Mouse (Mus musculus) CH12.LX (cell line): ENCODE data around the gene Exo1. TPM values are rescaled to one million over a fixed set of nuclear protein-coding genes. Genes with fewer than 3 reads are reported as not detected.

Source experiments
- DNase-seq: peaks from one replicate; pipeline ENCODE4 v3.0.0-alpha.2; 2013; ENCODE audit errors: extremely low read depth
- H3K27ac ChIP-seq: 2 replicates; pipeline ENCODE4 v1.5.1; 2012; ENCODE audit warnings: low read depth, mild to moderate bottlenecking, control low read depth, moderate library complexity; ENCODE audit not compliant: insufficient read depth
- H3K27me3 ChIP-seq: replicated peaks from 2 replicates; pipeline ENCODE3; 2012; ENCODE audit warnings: inconsistent platforms
- H3K36me3 ChIP-seq, 2 experiments: replicated peaks in 1 of 2; 2 replicates each; pipeline versions ENCODE3 to v1.6.1; 2012; ENCODE audit warnings: inconsistent platforms in 1 of 2, low read length in 1 of 2, mild to moderate bottlenecking in 1 of 2, mixed read lengths in 1 of 2, moderate library complexity in 1 of 2; ENCODE audit not compliant: control insufficient read depth in 1 of 2, insufficient read depth in 1 of 2
- H3K4me1 ChIP-seq, 2 experiments: 2 replicates each; pipeline ENCODE4 v1.6.1; 2012; ENCODE audit warnings: inconsistent platforms in 1 of 2, moderate library complexity in 1 of 2; ENCODE audit not compliant: insufficient read depth in 2 of 2, control insufficient read depth in 1 of 2
- H3K4me2 ChIP-seq: 2 replicates; pipeline ENCODE4 v1.6.1; 2012; ENCODE audit warnings: low read depth, mild to moderate bottlenecking, control low read depth; ENCODE audit not compliant: poor library complexity, insufficient read depth, severe bottlenecking
- H3K4me3 ChIP-seq, 3 experiments: fragments of 150-350 bp in 1 of 3; sonication (generic) in 1 of 3; replicated peaks in 1 of 3; 2 replicates each; pipeline versions ENCODE3 to v1.5.1; 2011 to 2012; ENCODE audit warnings: low read depth in 2 of 3, low read length in 2 of 3, mild to moderate bottlenecking in 2 of 3, moderate library complexity in 2 of 3, control low read depth in 1 of 3, improper control_type of control experiment in 1 of 3, inconsistent platforms in 1 of 3, mixed read lengths in 1 of 3; ENCODE audit not compliant: poor library complexity in 1 of 3
- H3K79me2 ChIP-seq: replicated peaks from 2 replicates; pipeline ENCODE4 v1.6.1; 2012; ENCODE audit warnings: mild to moderate bottlenecking, moderate library complexity; ENCODE audit not compliant: control insufficient read depth, poor library complexity, insufficient read depth, severe bottlenecking; ENCODE audit errors: extremely low read depth
- H3K9ac ChIP-seq: 2 replicates; pipeline ENCODE4 v1.6.1; 2012; ENCODE audit warnings: low read depth, mild to moderate bottlenecking, control low read depth, moderate library complexity; ENCODE audit not compliant: insufficient read depth
- H3K9me3 ChIP-seq: replicated peaks from 2 replicates; pipeline ENCODE3; 2012; ENCODE audit warnings: low read length, inconsistent platforms, mixed read lengths
- BHLHE40 ChIP-seq: IDR thresholded peaks from 2 replicates; pipeline ENCODE4 v1.6.1; 2011; ENCODE audit warnings: mild to moderate bottlenecking, low read depth, low read length, improper control_type of control experiment
- CHD1 ChIP-seq: IDR thresholded peaks from 2 replicates; pipeline ENCODE4 v1.6.1; 2012; ENCODE audit warnings: low read depth, low read length, improper control_type of control experiment, inconsistent platforms
- CHD2 ChIP-seq: IDR thresholded peaks from 2 replicates; pipeline ENCODE4 v1.6.1; 2011; ENCODE audit warnings: low read length, improper control_type of control experiment
- CTCF ChIP-seq, 2 experiments: IDR thresholded peaks in 1 of 2; conservative IDR thresholded peaks in 1 of 2; 2 replicates each; pipeline ENCODE4 v1.5.1; 2011 to 2012; ENCODE audit warnings: low read depth in 2 of 2, low read length in 2 of 2, improper control_type of control experiment in 1 of 2, inconsistent platforms in 1 of 2, mild to moderate bottlenecking in 1 of 2, moderate library complexity in 1 of 2
- E2F4 ChIP-seq: IDR thresholded peaks from 2 replicates; pipeline ENCODE4 v1.6.1; 2011; ENCODE audit warnings: low read depth, low read length, improper control_type of control experiment; ENCODE audit not compliant: insufficient replicate concordance
- ELF1 ChIP-seq: IDR thresholded peaks from 2 replicates; pipeline ENCODE4 v1.6.1; 2014; ENCODE audit warnings: low read depth, mild to moderate bottlenecking, inconsistent platforms, low read length, improper control_type of control experiment
- EP300 ChIP-seq: IDR thresholded peaks from 2 replicates; pipeline ENCODE4 v1.6.1; 2011; ENCODE audit warnings: low read length, improper control_type of control experiment
- ETS1 ChIP-seq: conservative IDR thresholded peaks from 2 replicates; pipeline ENCODE4 v1.6.1; 2012; ENCODE audit warnings: low read depth, mild to moderate bottlenecking, inconsistent platforms, low read length, improper control_type of control experiment, moderate library complexity
- GABPA ChIP-seq: IDR thresholded peaks from 2 replicates; pipeline ENCODE4 v1.6.1; 2012; ENCODE audit warnings: low read depth, low read length, improper control_type of control experiment, inconsistent platforms; ENCODE audit not compliant: insufficient replicate concordance
- HCFC1 ChIP-seq: IDR thresholded peaks from 2 replicates; pipeline ENCODE4 v1.6.1; 2012; ENCODE audit warnings: low read depth, mild to moderate bottlenecking, inconsistent platforms, low read length, improper control_type of control experiment
- IRF4 ChIP-seq: IDR thresholded peaks from 2 replicates; pipeline ENCODE4 v1.6.1; 2014; ENCODE audit warnings: low read depth, mild to moderate bottlenecking, inconsistent platforms, low read length, improper control_type of control experiment
- JUN ChIP-seq: IDR thresholded peaks from 2 replicates; pipeline ENCODE4 v1.6.1; 2011; ENCODE audit warnings: low read depth, mild to moderate bottlenecking, low read length, improper control_type of control experiment, moderate library complexity; ENCODE audit not compliant: insufficient read depth
- JUND ChIP-seq: conservative IDR thresholded peaks from 2 replicates; pipeline ENCODE4 v1.6.1; 2011; ENCODE audit warnings: low read depth, low read length, improper control_type of control experiment
- KAT2A ChIP-seq: IDR thresholded peaks from 2 replicates; pipeline ENCODE4 v1.6.1; 2012; ENCODE audit warnings: low read length, improper control_type of control experiment, inconsistent platforms; ENCODE audit not compliant: insufficient replicate concordance
- MAFK ChIP-seq: IDR thresholded peaks from 2 replicates; pipeline ENCODE4 v1.6.1; 2011; ENCODE audit warnings: low read length, improper control_type of control experiment; ENCODE audit not compliant: insufficient replicate concordance
- MAX ChIP-seq: IDR thresholded peaks from 2 replicates; pipeline ENCODE4 v1.6.1; 2011; ENCODE audit warnings: low read length, improper control_type of control experiment
- MAZ ChIP-seq: IDR thresholded peaks from 2 replicates; pipeline ENCODE4 v1.6.1; 2012; ENCODE audit warnings: low read depth, mild to moderate bottlenecking, inconsistent platforms, low read length, improper control_type of control experiment, moderate library complexity
- MEF2A ChIP-seq: IDR thresholded peaks from 2 replicates; pipeline ENCODE4 v1.6.1; 2014; ENCODE audit warnings: low read depth, mild to moderate bottlenecking, inconsistent platforms, low read length, improper control_type of control experiment, borderline replicate concordance
- MXI1 ChIP-seq: IDR thresholded peaks from 2 replicates; pipeline ENCODE4 v1.6.1; 2011; ENCODE audit warnings: mild to moderate bottlenecking, low read depth, low read length, improper control_type of control experiment
- MYC ChIP-seq: IDR thresholded peaks from 2 replicates; pipeline ENCODE4 v1.6.1; 2011; ENCODE audit warnings: low read depth, mild to moderate bottlenecking, improper control_type of control experiment, low read length
- NELFE ChIP-seq: IDR thresholded peaks from 2 replicates; pipeline ENCODE4 v1.6.1; 2011; ENCODE audit warnings: low read depth, low read length, improper control_type of control experiment
- NRF1 ChIP-seq: IDR thresholded peaks from 2 replicates; pipeline ENCODE4 v1.6.1; 2014; ENCODE audit warnings: low read depth, mild to moderate bottlenecking, inconsistent platforms, low read length, improper control_type of control experiment, moderate library complexity
- PAX5 ChIP-seq: IDR thresholded peaks from 2 replicates; pipeline ENCODE4 v1.6.1; 2012; ENCODE audit warnings: low read length, inconsistent platforms, mixed read lengths
- POLR2A ChIP-seq: IDR thresholded peaks from 2 replicates; pipeline ENCODE4 v1.6.1; 2011; ENCODE audit warnings: low read depth, mild to moderate bottlenecking, improper control_type of control experiment, low read length
- POLR2AphosphoS2 ChIP-seq: IDR thresholded peaks from 2 replicates; pipeline ENCODE4 v1.6.1; 2011; ENCODE audit warnings: low read depth, low read length, improper control_type of control experiment
- RAD21 ChIP-seq: IDR thresholded peaks from 2 replicates; pipeline ENCODE4 v1.6.1; 2011; ENCODE audit warnings: low read depth, mild to moderate bottlenecking, low read length, improper control_type of control experiment, moderate library complexity
- RCOR1 ChIP-seq: conservative IDR thresholded peaks from 2 replicates; pipeline ENCODE4 v1.6.1; 2012; ENCODE audit warnings: low read depth, mild to moderate bottlenecking, inconsistent platforms, low read length, improper control_type of control experiment
- SIN3A ChIP-seq: IDR thresholded peaks from 2 replicates; pipeline ENCODE4 v1.6.1; 2012; ENCODE audit warnings: low read length, improper control_type of control experiment, inconsistent platforms
- SMC3 ChIP-seq: IDR thresholded peaks from 2 replicates; pipeline ENCODE4 v1.6.1; 2011; ENCODE audit warnings: low read depth, low read length, improper control_type of control experiment
- TBP ChIP-seq: conservative IDR thresholded peaks from 2 replicates; pipeline ENCODE4 v1.6.1; 2011; ENCODE audit warnings: low read depth, low read length, improper control_type of control experiment
- TCF12 ChIP-seq: IDR thresholded peaks from 2 replicates; pipeline ENCODE4 v1.6.1; 2014; ENCODE audit warnings: low read depth, mild to moderate bottlenecking, inconsistent platforms, low read length, improper control_type of control experiment
- UBTF ChIP-seq: IDR thresholded peaks from 2 replicates; pipeline ENCODE4 v1.6.1; 2012; ENCODE audit warnings: low read depth, mild to moderate bottlenecking, inconsistent platforms, low read length, improper control_type of control experiment, moderate library complexity
- USF1 ChIP-seq: IDR thresholded peaks from 2 replicates; pipeline ENCODE4 v1.6.1; 2014; ENCODE audit warnings: low read depth, mild to moderate bottlenecking, inconsistent platforms, low read length, improper control_type of control experiment
- USF2 ChIP-seq: conservative IDR thresholded peaks from 2 replicates; pipeline ENCODE4 v1.6.1; 2011; ENCODE audit warnings: low read depth, low read length, improper control_type of control experiment
- ZC3H11A ChIP-seq: IDR thresholded peaks from 2 replicates; pipeline ENCODE4 v1.6.1; 2012; ENCODE audit warnings: low read depth, mild to moderate bottlenecking, inconsistent platforms, low read length, improper control_type of control experiment
- ZKSCAN1 ChIP-seq: IDR thresholded peaks from 2 replicates; pipeline ENCODE4 v1.6.1; 2012; ENCODE audit warnings: low read depth, inconsistent platforms, low read length, improper control_type of control experiment, borderline replicate concordance
- ZMIZ1 ChIP-seq: IDR thresholded peaks from 2 replicates; pipeline ENCODE4 v1.6.1; 2012; ENCODE audit warnings: low read depth, mild to moderate bottlenecking, inconsistent platforms, low read length, improper control_type of control experiment
- ZNF384 ChIP-seq: IDR thresholded peaks from 2 replicates; pipeline ENCODE4 v1.6.1; 2012; ENCODE audit warnings: low read depth, low read length, improper control_type of control experiment, inconsistent platforms
- dilution Hi-C: fragments of 300-500 bp; cut with MboI; formaldehyde crosslinking; loops from 2 replicates; pipeline ENCODE4 v1.14.3; 2020; ENCODE audit warnings: low sequenced_read_pairs; ENCODE audit not compliant: extremely low pct_unique_long_range_greater_than_20kb, extremely low pct_ligation_motif_present
- in situ Hi-C: fragments of 300-500 bp; cut with MboI; formaldehyde crosslinking; loops from 3 replicates; pipeline ENCODE4 v1.14.3; 2019; ENCODE audit warnings: low sequenced_read_pairs, low pct_ligation_motif_present, low pct_unique_long_range_greater_than_20kb, mixed read lengths
- polyA plus RNA-seq: library from polyadenylated mRNA; unstranded; fragments of >175 nt; gene quantifications from 2 replicates; pipeline ENCODE4 v1.2.1, GENCODE M21; 2012; ENCODE audit warnings: low read depth; ENCODE audit not compliant: insufficient read length
- total RNA-seq, 2 experiments: library from RNA; depleted of rRNA; stranded (reverse); fragments of 300-350 nt in 1 of 2; fragments of >200 nt in 1 of 2; gene quantifications; 2 replicates each; pipeline ENCODE4 v1.2.3; 2012 to 2014

Exo1 gene
- 51.6 and 79.2 TPM in 2 replicates for total RNA-seq (2012; rRNA removed)
- 95.2 and 110 TPM in 2 replicates for total RNA-seq (2014; rRNA removed)
- polyA plus RNA-seq = 139 and 144 TPM in 2 replicates

DNA sequence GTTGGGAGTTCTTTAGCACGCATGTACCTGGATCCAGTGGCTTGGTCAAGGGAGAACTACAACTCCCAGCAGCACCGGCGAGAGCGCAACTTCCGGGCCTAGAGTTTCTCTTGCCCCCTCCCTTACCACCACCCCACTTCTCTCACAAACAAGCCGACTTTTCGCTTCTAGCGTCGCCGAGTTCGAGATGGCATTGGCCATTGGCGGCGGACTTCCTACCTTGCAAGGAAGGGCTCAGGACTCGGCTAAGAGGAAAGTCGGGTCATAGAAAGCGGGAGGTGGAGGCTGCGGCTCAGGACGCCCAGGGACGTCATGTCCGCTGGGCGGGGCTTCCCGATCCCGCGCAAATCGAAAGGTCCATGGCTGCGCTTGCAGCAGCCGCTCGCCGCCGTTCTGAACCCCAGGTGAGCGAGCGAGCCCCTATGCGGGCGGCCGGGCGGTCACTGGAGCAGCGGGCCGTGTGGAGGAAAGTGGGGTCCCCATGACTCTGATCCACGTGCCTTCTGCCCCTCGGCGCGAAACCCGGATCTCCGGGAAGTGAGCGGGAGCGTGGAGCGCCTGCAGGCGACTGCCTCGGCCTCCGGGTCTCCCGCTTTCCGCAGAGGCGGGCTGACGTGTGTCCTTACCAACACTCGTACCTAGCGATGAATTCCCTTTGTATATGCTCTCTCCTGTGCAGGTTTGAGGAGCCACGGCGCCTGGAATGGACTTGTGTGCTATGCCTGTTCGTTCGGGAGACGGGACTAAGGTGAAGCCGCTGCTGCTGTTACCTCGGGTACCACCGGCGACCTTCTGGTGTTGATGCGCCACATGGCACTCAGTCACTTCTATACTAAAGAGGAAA, at the start of gene Exo1:
Gene Exo1 (plus strand): TSS at position 129 of the 844 bp plus-strand sequence.
- in situ Hi-C loops = no loop called here
- Histone ChIP-seq H3K9me3 (peaks cover 3% of the 10 kb centered on the region), H3K27me3 (no peaks in the 10 kb centered on the region), H3K4me3 (peak within 1 kb of the TSS; percentile 76 to 89 (median 89)), H3K79me2 (peaks cover 16% of the 10 kb centered on the region; the same call in 1 of the 2 replicates), H3K27ac (peak within 1 kb of the TSS; percentile 87), H3K9ac (peak within 1 kb of the TSS; percentile 91), H3K36me3 (peaks cover 23 to 43% of the 10 kb centered on the region in 2 experiments), H3K4me1 (peaks cover 6 to 26% of the 10 kb centered on the region in 2 experiments; a peak in 3 of 4 replicates), H3K4me2 (peak within 1 kb of the TSS; percentile 64)
- dilution Hi-C loops = no loop called here
- DNase-seq = peak; percentile 84
- TF ChIP-seq CHD2 (no peak), KAT2A (peak; percentile 89; the same call in 1 of the 2 replicates), ZKSCAN1 (no peak), MAFK (no peak), POLR2AphosphoS2 (no peak), IRF4 (no peak), NELFE (peak; percentile 75; the same call in 1 of the 2 replicates), ZMIZ1 (no peak), SIN3A (peak; percentile 68; the same call in 1 of the 2 replicates), ETS1 (no peak), BHLHE40 (no peak), USF1 (no peak), MXI1 (peak; percentile 87; the same call in 1 of the 2 replicates), MAZ (peak; percentile 89), JUND (no peak), CTCF (conservative IDR thresholded peaks at IDR 0.05 in 1 of 2, IDR thresholded peaks at IDR 0.05 in 1 of 2; ENCODE audit: low read depth in 2 of 2, low read length in 2 of 2) (no peak), E2F4 (0 out of 2 replicates have a peak, but pooled peaks have one; percentile 52), POLR2A (peak; percentile 81), USF2 (no peak), MEF2A (no peak), UBTF (no peak), MAX (no peak; the same call in 1 of the 2 replicates), TCF12 (peak; percentile 42), ZNF384 (no peak), NRF1 (peak; percentile 58), RCOR1 (no peak), HCFC1 (peak; percentile 98), EP300 (no peak), TBP (no peak; the same call in 1 of the 2 replicates), CHD1 (no peak), SMC3 (no peak), JUN (no peak), RAD21 (no peak), ZC3H11A (no peak), PAX5 (no peak), ELF1 (peak; percentile 88), MYC (no peak), GABPA (peak; percentile 48; the same call in 1 of the 2 replicates)
